Mouse (Mus musculus) midbrain, postnatal 0 days (tissue): Measurements from ENCODE around the gene Tmem131. TPM values are rescaled to one million over a fixed set of nuclear protein-coding genes. Genes with fewer than 3 reads are reported as not detected.

Source experiments
- ATAC-seq: fragments of 200-750 bp; cut with Nextera tagmentation; 2 replicates; pipeline ENCODE4 v1.8.0; 2017; ENCODE audit warnings: moderate number of reproducible peaks, mild to moderate bottlenecking, moderate TSS enrichment, moderate library complexity; ENCODE audit not compliant: low FRiP score
- DNase-seq: peaks from one replicate; pipeline ENCODE4 v3.0.0-alpha.2; 2015; ENCODE audit warnings: low spot score
- H3K27ac ChIP-seq: fragments of 300-500 bp; sonication (generic); 2 replicates; pipeline ENCODE4 v1.5.1; 2014; ENCODE audit warnings: low read depth, mild to moderate bottlenecking, low read length, mixed read lengths
- H3K27me3 ChIP-seq: fragments of 300-500 bp; sonication (generic); 2 replicates; pipeline ENCODE4 v1.6.1; 2014; ENCODE audit warnings: low read length, control low read depth, mixed read lengths; ENCODE audit not compliant: insufficient read depth
- H3K36me3 ChIP-seq: fragments of 300-500 bp; sonication (generic); 2 replicates; pipeline ENCODE4 v1.6.1; 2014; ENCODE audit warnings: low read length, control low read depth, mixed read lengths; ENCODE audit not compliant: insufficient read depth
- H3K4me1 ChIP-seq: fragments of 300-500 bp; sonication (generic); 2 replicates; pipeline ENCODE4 v1.6.1; 2014; ENCODE audit warnings: mild to moderate bottlenecking, control low read depth, antibody characterized with exemption, low read length, mixed read lengths; ENCODE audit not compliant: insufficient read depth
- H3K4me2 ChIP-seq: fragments of 300-500 bp; sonication (generic); 2 replicates; pipeline ENCODE4 v1.6.1; 2014; ENCODE audit warnings: low read depth, mild to moderate bottlenecking, low read length, mixed read lengths; ENCODE audit not compliant: poor library complexity, severe bottlenecking
- H3K4me3 ChIP-seq: fragments of 300-500 bp; sonication (generic); 2 replicates; pipeline ENCODE4 v1.5.1; 2014; ENCODE audit warnings: low read depth, mild to moderate bottlenecking, low read length, moderate library complexity
- H3K9ac ChIP-seq: fragments of 300-500 bp; sonication (generic); replicated peaks from 2 replicates; pipeline ENCODE4 v1.6.1; 2014; ENCODE audit warnings: mild to moderate bottlenecking, low read length, moderate library complexity, mixed read lengths; ENCODE audit not compliant: poor library complexity, severe bottlenecking
- H3K9me3 ChIP-seq: fragments of 300-500 bp; sonication (generic); 2 replicates; pipeline ENCODE4 v1.6.1; 2016; ENCODE audit warnings: low read length, control low read depth
- CTCF ChIP-seq: IDR thresholded peaks from 2 replicates; pipeline ENCODE4 v1.5.1; 2016; ENCODE audit warnings: antibody characterized with exemption, mild to moderate bottlenecking
- WGBS: fragments of 180-500 bp; shearing (Covaris S2); extraction: QIAGEN DNeasy Blood & Tissue Kit; methylation state at CpG from one replicate; pipeline ENCODE4 v1.1.7; 2014; 5-methylcytosine and 5-hydroxymethylcytosine counted together
- polyA plus RNA-seq: library from polyadenylated mRNA; unstranded; fragments of >200 nt; fragmentation: Nextera tagmentation; extraction: Ambion mirVana; gene quantifications from 2 replicates; pipeline ENCODE4 v1.2.1, GENCODE M21; 2015
- total RNA-seq: library from RNA; depleted of rRNA; stranded (reverse); fragments of >200 nt; gene quantifications from 2 replicates; pipeline ENCODE4 v1.2.3, GENCODE M21; 2014

Gene Tmem131
- total and polyA plus RNA-seq, 2 experiments from 2014 or later: 11.1 to 25.8 TPM

GRCm38 (mm10) chr1:36893146-36893545, 50.3 kb downstream of the Tmem131 start:
- no peak overlapping the region for H3K9ac ChIP-seq
- DNase-seq (peak; percentile 24), ATAC-seq (no peak)
- WGBS: 46% methylated on average over 6 of the region's 6 CpGs
- no peak for TF ChIP-seq CTCF
- H3K4me2 ChIP-seq: no peak overlapping the region
- H3K27me3 ChIP-seq: no peaks in the 10 kb centered on the region
- no peak overlapping the region for H3K4me3 ChIP-seq
- H3K4me1 ChIP-seq: no peaks in the 10 kb centered on the region
- H3K36me3 ChIP-seq: no peaks in the 10 kb centered on the region
- H3K9me3 ChIP-seq: no peaks in the 10 kb centered on the region
- no peak overlapping the region for H3K27ac ChIP-seq

GRCm38 (mm10) chr1:36892461-36892860, 51.0 kb downstream of the Tmem131 start:
- Histone ChIP-seq H3K4me3 (no peak overlapping the region), H3K27ac (no peak overlapping the region), H3K36me3 (no peaks in the 10 kb centered on the region), H3K4me2 (no peak overlapping the region), H3K4me1 (no peaks in the 10 kb centered on the region), H3K9me3 (no peaks in the 10 kb centered on the region), H3K9ac (no peak overlapping the region), H3K27me3 (no peaks in the 10 kb centered on the region)
- 87% methylated on average over 3 of the region's 3 CpGs for WGBS
- TF ChIP-seq CTCF: no peak
- DNase-seq (no peak), ATAC-seq (no peak)

GRCm38 (mm10) chr1:36889016-36889415, 54.5 kb downstream of the Tmem131 start:
- ATAC-seq (no peak), DNase-seq (no peak)
- Histone ChIP-seq H3K27me3 (no peaks in the 10 kb centered on the region), H3K9ac (no peak overlapping the region), H3K36me3 (peaks cover 3% of the 10 kb centered on the region), H3K4me3 (no peak overlapping the region), H3K27ac (no peak overlapping the region), H3K4me2 (no peak overlapping the region), H3K4me1 (no peaks in the 10 kb centered on the region; the same call in 1 of the 2 replicates), H3K9me3 (no peaks in the 10 kb centered on the region)
- WGBS: 90% methylated on average over 5 of the region's 5 CpGs
- TF ChIP-seq CTCF: no peak

- Histone ChIP-seq H3K9me3 (no peaks in the 10 kb centered on the region), H3K4me3 (no peak overlapping the region), H3K27me3 (no peaks in the 10 kb centered on the region), H3K4me2 (no peak overlapping the region), H3K27ac (no peak overlapping the region), H3K36me3 (peaks cover 3% of the 10 kb centered on the region), H3K9ac (no peak overlapping the region), H3K4me1 (no peaks in the 10 kb centered on the region; the same call in 1 of the 2 replicates)
- ATAC-seq (no peak), DNase-seq (no peak)
- TF ChIP-seq CTCF: no peak
- 92% methylated on average over 3 of the region's 3 CpGs for WGBS
These were observed 56.3 kb downstream of the Tmem131 start for GRCm38 (mm10) chr1:36887172-36887571.

- Histone ChIP-seq H3K27me3 (no peaks in the 10 kb centered on the region), H3K4me3 (no peak overlapping the region), H3K9me3 (no peaks in the 10 kb centered on the region), H3K27ac (no peak overlapping the region), H3K36me3 (peaks cover 3% of the 10 kb centered on the region), H3K9ac (no peak overlapping the region), H3K4me2 (no peak overlapping the region), H3K4me1 (no peaks in the 10 kb centered on the region; the same call in 1 of the 2 replicates)
- 49% methylated on average over 4 of the region's 4 CpGs for WGBS
- DNase-seq (no peak), ATAC-seq (no peak)
- no peak for TF ChIP-seq CTCF
These were observed 57.0 kb downstream of the Tmem131 start for GRCm38 (mm10) chr1:36886489-36886888.

- DNase-seq: no peak
- Histone ChIP-seq H3K27ac (no peak overlapping the region), H3K4me1 (no peaks in the 10 kb centered on the region; the same call in 1 of the 2 replicates), H3K27me3 (no peaks in the 10 kb centered on the region), H3K9me3 (no peaks in the 10 kb centered on the region), H3K4me2 (no peak overlapping the region), H3K9ac (no peak overlapping the region), H3K4me3 (no peak overlapping the region), H3K36me3 (peaks cover 3% of the 10 kb centered on the region)
- no peak for TF ChIP-seq CTCF
- ATAC-seq: no peak
- 72% methylated on average over 3 of the region's 3 CpGs for WGBS
These were observed 58.9 kb downstream of the Tmem131 start for GRCm38 (mm10) chr1:36884536-36884935.
